Mouse (Mus musculus) liver, postnatal 0 days (tissue): ENCODE results near the gene Vdr.
A peak's percentile ranks its signal among the peaks of the same experiment; 100 is the strongest.

Source experiments
- CTCF ChIP-seq: sonication (generic); IDR thresholded peaks from 2 replicates; pipeline ENCODE4 v1.5.1; 2016; ENCODE audit warnings: antibody characterized with exemption, low read depth
- EP300 ChIP-seq: IDR thresholded peaks from 2 replicates; pipeline ENCODE4 v1.6.1; 2016; ENCODE audit warnings: antibody characterized with exemption, low read depth, mild to moderate bottlenecking

DNA sequence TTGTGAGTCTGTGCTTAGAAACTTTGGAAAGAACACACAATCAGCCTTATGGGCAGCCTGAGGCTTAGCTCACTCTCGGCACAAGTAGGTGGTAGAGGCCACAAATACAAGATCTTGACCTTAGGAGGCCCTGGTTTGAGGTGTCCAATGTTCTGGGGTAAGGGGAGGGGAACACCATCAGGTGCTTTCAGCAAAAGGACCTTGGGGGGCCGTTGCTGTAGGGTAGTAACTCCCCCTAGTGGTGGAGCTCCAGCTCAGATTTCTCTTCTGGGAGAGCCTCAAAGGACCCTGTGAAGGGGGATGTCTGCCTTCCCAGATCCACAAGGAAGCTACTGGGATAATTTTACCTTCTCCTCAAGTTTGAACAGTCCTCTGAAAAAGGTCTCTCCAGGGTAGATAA, 60.0 kb downstream of the Vdr start:
- peak; percentile 76 for TF ChIP-seq CTCF
- TF ChIP-seq EP300, result no peak
